Mouse (Mus musculus) CH12.LX (cell line): ENCODE results near the gene Syndig1l.

Experiments used
- CHD2 ChIP-seq: IDR thresholded peaks from 2 replicates; pipeline ENCODE4 v1.6.1; 2011; ENCODE audit warnings: low read length, improper control_type of control experiment
- CTCF ChIP-seq, 2 experiments: IDR thresholded peaks in 1 of 2; conservative IDR thresholded peaks in 1 of 2; 2 replicates each; pipeline ENCODE4 v1.5.1; 2011 to 2012; ENCODE audit warnings: low read depth in 2 of 2, low read length in 2 of 2, improper control_type of control experiment in 1 of 2, inconsistent platforms in 1 of 2, mild to moderate bottlenecking in 1 of 2, moderate library complexity in 1 of 2
- KAT2A ChIP-seq: IDR thresholded peaks from 2 replicates; pipeline ENCODE4 v1.6.1; 2012; ENCODE audit warnings: low read length, improper control_type of control experiment, inconsistent platforms; ENCODE audit not compliant: insufficient replicate concordance
- NRF1 ChIP-seq: IDR thresholded peaks from 2 replicates; pipeline ENCODE4 v1.6.1; 2014; ENCODE audit warnings: low read depth, mild to moderate bottlenecking, inconsistent platforms, low read length, improper control_type of control experiment, moderate library complexity
- POLR2A ChIP-seq: IDR thresholded peaks from 2 replicates; pipeline ENCODE4 v1.6.1; 2011; ENCODE audit warnings: low read depth, mild to moderate bottlenecking, improper control_type of control experiment, low read length
- POLR2AphosphoS2 ChIP-seq: IDR thresholded peaks from 2 replicates; pipeline ENCODE4 v1.6.1; 2011; ENCODE audit warnings: low read depth, low read length, improper control_type of control experiment
- RAD21 ChIP-seq: IDR thresholded peaks from 2 replicates; pipeline ENCODE4 v1.6.1; 2011; ENCODE audit warnings: low read depth, mild to moderate bottlenecking, low read length, improper control_type of control experiment, moderate library complexity
- SIN3A ChIP-seq: IDR thresholded peaks from 2 replicates; pipeline ENCODE4 v1.6.1; 2012; ENCODE audit warnings: low read length, improper control_type of control experiment, inconsistent platforms

DNA sequence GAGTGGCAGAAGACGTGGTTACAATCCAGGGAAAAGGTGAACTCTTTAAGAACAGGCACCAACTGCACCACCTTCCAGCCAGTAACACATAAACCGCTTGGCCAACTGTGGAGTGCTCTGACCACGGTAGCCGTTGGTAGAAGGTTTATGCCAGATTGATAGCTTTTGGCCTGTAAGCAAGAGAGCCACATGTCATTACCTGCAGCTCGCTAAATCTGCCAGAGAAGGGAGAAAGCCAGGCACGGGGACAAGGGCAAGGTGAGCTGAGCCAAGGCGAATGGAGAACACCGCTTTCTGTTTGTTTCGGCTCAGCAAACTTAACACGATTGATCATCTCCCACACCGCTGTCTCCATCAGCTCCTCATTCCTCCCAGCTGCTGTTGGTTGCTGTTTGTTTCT lies 9.6 kb downstream of the Syndig1l start:
- TF ChIP-seq CTCF (conservative IDR thresholded peaks at IDR 0.05 in 1 of 2, IDR thresholded peaks at IDR 0.05 in 1 of 2; ENCODE audit: low read depth in 2 of 2, low read length in 2 of 2) (no peak), NRF1 (no peak), CHD2 (no peak), KAT2A (no peak), POLR2AphosphoS2 (no peak), SIN3A (no peak), RAD21 (no peak), POLR2A (no peak)
